Mouse (Mus musculus): ENCODE data around the gene Cgn. TPM values are rescaled to one million over a fixed set of nuclear protein-coding genes. Genes with fewer than 3 reads are reported as not detected.

Gene Cgn
- total and polyA plus RNA-seq, 3 experiments, result 0.04 to 1.1 (median 0.17) TPM

Other genes starting within 250 kb of the Cgn start
- gene Snx27, start 203.8 kb downstream of the Cgn start, total RNA-seq (2012; rRNA removed), result 23.1 and 24.9 TPM in 2 replicates
- gene Snx27, start 203.8 kb downstream of the Cgn start, total RNA-seq (2014; rRNA removed), result 31.3 and 34.9 TPM in 2 replicates
- 30.2 and 35.3 TPM in 2 replicates for gene Snx27, start 203.8 kb downstream of the Cgn start, polyA plus RNA-seq (2012; ENCODE audit: insufficient read length, low read depth)
- gene Gm10972, start 143.4 kb downstream of the Cgn start, total RNA-seq (2012; rRNA removed), result not detected in 2 replicates
- gene Gm10972, start 143.4 kb downstream of the Cgn start, total RNA-seq (2014; rRNA removed), result not detected in 2 replicates
- not detected in 2 replicates for gene Gm10972, start 143.4 kb downstream of the Cgn start, polyA plus RNA-seq (2012; ENCODE audit: insufficient read length, low read depth)
- 3.4 and 4.0 TPM in 2 replicates for gene Tuft1, start 127.6 kb downstream of the Cgn start, total RNA-seq (2012; rRNA removed)
- gene Tuft1, start 127.6 kb downstream of the Cgn start, total RNA-seq (2014; rRNA removed), result 7.4 and 7.7 TPM in 2 replicates
- 7.2 and 7.5 TPM in 2 replicates for gene Tuft1, start 127.6 kb downstream of the Cgn start, polyA plus RNA-seq (2012; ENCODE audit: insufficient read length, low read depth)
- gene Selenbp2, start 92.9 kb downstream of the Cgn start, total RNA-seq (2012; rRNA removed), result not detected in 2 replicates
- gene Selenbp2, start 92.9 kb downstream of the Cgn start, total RNA-seq (2014; rRNA removed), result not detected in 2 replicates
- gene Selenbp2, start 92.9 kb downstream of the Cgn start, polyA plus RNA-seq (2012; ENCODE audit: insufficient read length, low read depth), result not detected in 2 replicates
- 9.5 and 10.1 TPM in 2 replicates for gene Pogz, start 51.1 kb upstream of the Cgn start, total RNA-seq (2012; rRNA removed)
- gene Pogz, start 51.1 kb upstream of the Cgn start, total RNA-seq (2014; rRNA removed), result 6.7 and 7.7 TPM in 2 replicates
- 23.4 and 23.6 TPM in 2 replicates for gene Pogz, start 51.1 kb upstream of the Cgn start, polyA plus RNA-seq (2012; ENCODE audit: insufficient read length, low read depth)
- 554 and 695 TPM in 2 replicates for gene Psmb4, start 100.5 kb upstream of the Cgn start, total RNA-seq (2012; rRNA removed)
- 798 and 801 TPM in 2 replicates for gene Psmb4, start 100.5 kb upstream of the Cgn start, total RNA-seq (2014; rRNA removed)
- gene Psmb4, start 100.5 kb upstream of the Cgn start, polyA plus RNA-seq (2012; ENCODE audit: insufficient read length, low read depth), result 435 and 481 TPM in 2 replicates
- gene Selenbp1, start 146.6 kb upstream of the Cgn start, total RNA-seq (2012; rRNA removed), result 0.08 and 0.25 TPM in 2 replicates
- gene Selenbp1, start 146.6 kb upstream of the Cgn start, total RNA-seq (2014; rRNA removed), result not detected in 2 replicates
- gene Selenbp1, start 146.6 kb upstream of the Cgn start, polyA plus RNA-seq (2012; ENCODE audit: insufficient read length, low read depth), result not detected in 2 replicates
- 11.4 and 11.8 TPM in 2 replicates for gene Rfx5, start 167.6 kb upstream of the Cgn start, total RNA-seq (2012; rRNA removed)
- gene Rfx5, start 167.6 kb upstream of the Cgn start, total RNA-seq (2014; rRNA removed), result 14.0 and 15.4 TPM in 2 replicates
- gene Rfx5, start 167.6 kb upstream of the Cgn start, polyA plus RNA-seq (2012; ENCODE audit: insufficient read length, low read depth), result 19.9 and 22.0 TPM in 2 replicates
- 39.2 and 44.7 TPM in 2 replicates for gene Pi4kb, start 188.2 kb upstream of the Cgn start, total RNA-seq (2012; rRNA removed)
- 21.2 and 24.0 TPM in 2 replicates for gene Pi4kb, start 188.2 kb upstream of the Cgn start, total RNA-seq (2014; rRNA removed)
- gene Pi4kb, start 188.2 kb upstream of the Cgn start, polyA plus RNA-seq (2012; ENCODE audit: insufficient read length, low read depth), result 30.7 and 31.3 TPM in 2 replicates
- 10.8 and 11.1 TPM in 2 replicates for gene Zfp687, start 229.0 kb upstream of the Cgn start, total RNA-seq (2012; rRNA removed)
- gene Zfp687, start 229.0 kb upstream of the Cgn start, total RNA-seq (2014; rRNA removed), result 3.3 and 4.2 TPM in 2 replicates
- 12.6 and 13.5 TPM in 2 replicates for gene Zfp687, start 229.0 kb upstream of the Cgn start, polyA plus RNA-seq (2012; ENCODE audit: insufficient read length, low read depth)

All from CH12.LX (cell line).